Mouse (Mus musculus): ENCODE measurements around the gene Smim4.

Gene Smim4

DNA sequence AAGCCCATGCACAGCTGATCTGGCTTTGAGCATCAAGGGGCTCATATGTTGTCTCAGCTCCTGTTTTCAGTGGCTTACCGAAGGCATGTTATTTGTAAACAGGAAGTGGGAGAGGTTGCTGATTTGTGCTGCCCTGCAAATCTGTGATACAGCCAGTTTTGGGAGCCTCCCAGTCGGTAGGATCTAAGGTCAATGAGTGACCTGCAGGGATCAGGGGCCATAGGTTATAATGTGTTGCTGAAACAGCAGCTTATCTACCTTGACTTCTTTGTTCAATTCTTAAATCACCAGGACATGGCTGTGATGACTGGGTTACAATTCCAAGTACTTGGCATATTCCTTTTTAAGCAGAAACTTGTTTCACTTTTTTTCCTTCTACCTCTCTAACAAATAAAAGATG lies 13.2 kb downstream of the Smim4 start:
- DNase-seq (ENCODE audit: low spot score) = no peak

DNA sequence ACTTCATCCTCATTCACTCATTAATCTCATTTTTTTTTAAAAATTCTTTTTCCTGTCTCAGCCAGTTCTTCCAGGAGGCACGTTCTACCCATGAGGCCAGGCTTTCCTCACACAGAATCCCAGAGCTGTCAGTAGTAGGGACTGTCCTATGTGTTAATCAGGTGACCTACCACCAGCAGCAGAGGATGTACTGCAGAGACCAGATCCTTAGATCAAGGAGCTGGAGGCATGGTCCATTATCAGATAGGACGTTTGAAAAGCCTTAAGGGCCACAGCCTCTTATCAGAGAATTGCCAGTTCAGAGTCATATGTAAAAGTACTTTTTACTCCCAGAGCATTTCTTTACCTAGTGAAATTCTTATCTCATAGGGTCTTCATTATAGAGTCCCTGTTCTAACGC lies 14.7 kb downstream of the Smim4 start:
- no peak for DNase-seq (ENCODE audit: low spot score)

DNA sequence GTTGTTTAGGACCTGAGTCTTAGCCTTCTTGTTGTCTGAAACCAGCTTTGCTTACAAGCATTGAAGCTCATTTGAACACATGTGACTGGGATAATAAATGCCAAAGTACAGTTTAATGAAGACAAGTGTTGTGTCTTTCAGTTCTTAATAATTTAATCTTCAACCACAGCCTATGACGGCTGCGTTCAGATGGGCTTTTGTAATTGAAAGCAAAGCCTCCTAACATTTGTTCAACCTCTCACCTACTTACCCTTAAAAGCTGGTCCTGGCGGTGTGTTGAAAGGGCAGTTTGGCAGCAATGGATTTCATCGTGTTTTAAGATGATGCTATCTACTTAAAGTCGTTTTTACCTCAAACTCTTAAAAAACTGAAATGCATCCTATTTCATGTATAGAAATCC lies 16.6 kb downstream of the Smim4 start:
- no peak for DNase-seq (ENCODE audit: low spot score)

DNA sequence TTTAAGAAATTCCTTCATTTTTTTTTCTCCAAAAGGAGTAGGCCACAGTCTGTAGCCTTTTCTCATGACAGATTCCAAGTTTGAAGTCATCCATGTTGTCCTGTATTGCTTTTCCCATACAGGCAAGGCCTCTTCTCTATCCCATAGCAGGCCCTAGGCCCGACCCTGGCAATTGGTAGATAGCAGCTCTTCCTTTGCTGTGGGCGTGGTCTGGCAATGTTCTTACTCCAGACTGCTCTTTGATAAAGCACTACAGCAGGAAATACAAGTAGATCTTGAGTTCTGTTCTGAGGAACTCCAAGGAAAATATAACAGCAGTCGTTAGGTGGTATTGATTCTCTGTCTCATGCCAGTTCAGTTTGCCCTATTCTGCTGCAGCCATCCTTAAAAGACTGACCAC lies 18.1 kb downstream of the Smim4 start:
- DNase-seq (ENCODE audit: low spot score) = no peak

DNA sequence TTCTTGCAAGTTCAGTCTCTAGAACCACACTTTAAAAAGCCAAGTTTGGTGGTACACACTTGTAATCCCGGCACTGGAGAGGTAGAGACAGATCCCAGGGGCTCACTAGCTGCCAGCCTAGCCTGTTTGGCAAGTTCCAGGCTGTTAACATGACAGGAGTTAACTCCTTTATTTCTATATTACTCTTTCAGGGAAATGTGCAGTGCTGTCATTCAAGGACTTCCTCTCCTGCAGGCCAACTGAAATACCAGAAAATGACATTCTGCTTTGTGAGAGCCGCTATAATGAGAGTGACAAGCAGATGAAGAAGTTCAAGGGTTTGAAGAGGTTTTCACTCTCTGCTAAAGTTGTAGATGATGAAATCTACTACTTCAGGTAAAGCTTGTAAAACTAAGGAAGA lies 23.6 kb downstream of the Smim4 start:
- DNase-seq (ENCODE audit: low spot score) = no peak

DNA sequence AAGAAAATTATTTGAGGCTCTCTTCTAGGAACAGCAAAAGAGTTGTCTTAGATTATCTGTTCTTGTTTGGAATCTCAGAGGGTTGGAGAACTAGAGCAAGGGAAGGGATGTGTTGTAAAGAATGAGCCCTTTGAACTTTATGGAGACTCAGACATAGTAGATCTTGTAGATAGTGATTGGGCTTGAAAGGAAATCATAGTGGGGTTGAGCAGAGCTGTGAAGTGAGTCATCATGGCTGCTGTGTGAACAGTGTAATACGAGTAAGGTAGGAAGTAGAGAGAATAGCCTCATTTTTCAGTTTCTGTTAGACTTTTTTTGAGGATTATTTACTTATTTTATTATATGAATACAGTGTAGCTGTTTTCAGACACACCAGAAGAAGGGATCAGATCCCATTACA lies 38.8 kb downstream of the Smim4 start:
- no peak for DNase-seq (ENCODE audit: low spot score)

DNA sequence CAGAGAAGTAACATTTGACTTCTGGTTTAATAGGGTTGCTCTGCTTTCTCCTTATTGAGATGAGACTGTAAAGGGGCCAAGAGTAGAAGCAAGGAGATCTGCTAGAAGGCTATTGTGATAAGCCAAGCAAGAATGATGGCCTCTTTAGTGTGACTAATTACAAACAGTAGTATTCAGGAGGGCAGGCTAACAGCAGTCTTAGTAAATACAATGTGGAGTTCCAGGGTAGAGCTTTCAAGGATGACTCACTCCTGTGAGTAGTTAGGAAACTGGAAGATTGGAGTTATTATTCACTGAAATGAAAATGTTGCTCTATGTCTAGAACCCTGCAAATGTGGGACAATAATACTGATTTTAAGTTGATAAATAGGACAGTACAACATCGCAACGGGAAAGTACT lies 40.2 kb downstream of the Smim4 start:
- no peak for DNase-seq (ENCODE audit: low spot score)

DNA sequence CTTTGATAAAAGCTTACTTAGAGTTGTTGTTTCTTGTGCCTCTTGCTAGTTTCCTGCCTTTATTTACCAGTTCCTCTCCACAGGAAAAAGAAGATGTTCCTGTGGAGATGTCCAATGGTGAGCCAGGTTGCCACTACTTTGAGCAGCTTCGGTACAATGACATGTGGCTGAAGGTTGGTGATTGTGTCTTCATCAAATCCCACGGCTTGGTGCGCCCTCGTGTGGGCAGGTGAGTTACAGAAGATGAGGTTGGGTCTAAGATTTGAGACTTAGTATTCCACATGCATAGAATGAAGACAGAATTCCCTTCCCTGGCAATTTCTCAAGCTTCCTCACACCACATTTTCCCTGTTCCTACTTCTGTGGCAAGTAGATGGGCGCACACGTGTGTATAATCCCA lies 41.3 kb downstream of the Smim4 start:
- DNase-seq (ENCODE audit: low spot score) = no peak

DNA sequence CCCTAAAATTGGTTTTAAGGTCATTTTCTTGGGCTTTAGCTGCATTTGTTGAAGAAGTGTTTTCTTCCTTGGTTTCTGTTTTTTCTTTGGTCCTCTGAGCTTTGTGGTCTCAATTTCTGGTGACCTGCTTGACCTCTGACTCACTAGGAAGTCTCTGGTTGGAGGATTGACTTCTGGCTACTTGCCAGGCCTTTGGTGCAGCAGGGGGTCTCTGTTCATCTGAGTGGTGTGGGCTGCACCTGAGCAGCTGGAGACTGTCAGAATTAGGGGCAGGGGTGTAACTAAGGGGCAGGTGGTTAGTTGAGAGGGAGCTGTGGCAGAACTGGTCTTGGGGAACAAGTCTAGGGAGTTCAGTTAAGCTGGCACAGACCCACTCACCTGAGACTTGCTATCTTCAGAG lies 47.6 kb downstream of the Smim4 start:
- no peak for DNase-seq (ENCODE audit: low spot score)

DNA sequence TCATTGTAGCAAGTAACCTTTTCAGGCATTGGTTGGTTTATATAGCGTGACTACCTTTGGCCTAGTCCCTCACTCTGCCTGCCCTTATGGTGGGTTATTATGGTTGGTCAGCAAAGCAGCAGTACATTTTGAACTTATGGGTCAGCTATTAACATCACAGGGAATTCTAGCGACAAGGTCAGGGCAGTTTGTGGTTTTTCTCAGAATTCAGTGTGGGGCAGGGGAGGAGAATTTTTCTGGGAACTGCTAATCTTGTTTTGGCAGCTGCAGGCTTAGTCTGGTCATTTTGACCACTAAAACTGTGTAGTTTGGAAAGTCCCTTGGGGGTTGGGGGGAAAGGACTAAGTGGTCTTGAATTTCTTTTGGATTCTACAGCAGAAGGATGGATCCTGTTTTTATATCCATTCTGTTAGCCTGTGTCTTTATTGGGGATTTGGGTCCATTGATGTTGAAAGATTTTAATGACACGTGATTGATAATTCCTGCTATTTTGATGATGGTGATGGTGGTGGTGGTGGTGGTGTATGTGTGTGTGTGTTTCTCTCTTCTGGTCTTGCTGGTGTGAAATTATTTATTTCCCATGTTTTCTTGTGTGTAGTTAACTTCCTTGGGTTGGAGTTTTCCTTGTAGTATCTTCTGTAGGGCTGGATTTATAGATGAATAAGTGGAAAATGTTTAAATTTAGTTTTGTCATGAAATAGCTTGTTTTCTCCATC lies 49.3 kb downstream of the Smim4 start:
- no peak for DNase-seq (ENCODE audit: low spot score)

DNA sequence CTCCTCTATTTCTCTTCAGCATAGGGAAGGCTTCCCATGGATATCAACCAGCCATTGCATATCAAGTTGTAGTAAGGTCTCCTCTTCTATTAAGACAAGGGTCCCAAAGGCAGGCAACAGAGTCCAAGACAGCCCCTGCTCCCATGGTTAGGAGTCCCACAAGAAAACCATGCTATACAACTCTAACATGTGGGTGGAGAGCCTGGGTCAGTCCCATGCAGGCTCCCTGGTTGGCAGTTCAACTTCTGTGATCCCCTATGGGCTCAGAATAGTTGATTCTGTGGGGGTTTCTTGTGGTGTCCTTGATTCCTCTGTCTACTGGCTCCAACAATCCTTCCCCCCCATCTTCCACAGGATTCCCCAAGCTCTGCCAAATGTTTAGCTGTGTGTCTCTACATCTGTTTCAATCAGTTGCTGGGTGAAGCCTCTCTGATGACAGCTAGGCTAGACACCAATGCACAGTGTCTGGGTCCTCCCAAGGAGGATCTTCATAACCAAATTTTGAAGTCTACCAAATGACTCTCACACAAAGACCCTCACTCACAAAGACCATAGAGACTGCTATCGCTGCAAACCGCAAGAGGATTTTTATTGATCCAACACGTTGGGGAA lies 50.1 kb downstream of the Smim4 start:
- DNase-seq (ENCODE audit: low spot score) = no peak

DNA sequence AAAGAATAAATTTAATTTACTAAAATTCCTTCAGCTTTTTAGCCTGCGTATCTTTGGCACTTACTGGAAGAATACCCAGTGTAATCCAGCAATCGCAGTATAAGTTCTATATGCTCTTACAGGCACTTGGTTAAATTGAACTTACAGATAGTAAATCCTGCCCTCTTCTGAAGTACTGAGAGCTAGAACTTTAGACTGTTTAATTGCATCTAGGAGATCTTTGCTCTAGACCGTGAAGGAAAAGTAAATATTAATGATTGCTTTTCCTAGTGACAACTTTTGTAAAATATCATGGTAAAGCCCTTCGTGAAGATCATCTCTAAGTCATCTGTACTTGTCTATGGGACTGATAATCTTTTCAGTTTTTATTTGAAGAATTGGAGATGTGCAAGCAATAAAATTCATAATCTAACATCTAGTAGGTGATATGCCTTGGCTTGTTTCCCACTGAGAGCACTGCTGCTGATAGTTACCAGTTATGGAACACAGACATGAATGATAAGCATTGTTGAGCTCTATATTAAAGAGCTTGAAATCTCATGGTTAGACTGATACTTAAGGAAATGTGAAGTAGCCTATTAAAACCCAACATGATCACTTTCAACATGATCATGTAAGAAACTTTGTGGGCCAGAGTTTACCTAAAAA lies 59.5 kb downstream of the Smim4 start:
- DNase-seq (ENCODE audit: low spot score) = no peak

DNA sequence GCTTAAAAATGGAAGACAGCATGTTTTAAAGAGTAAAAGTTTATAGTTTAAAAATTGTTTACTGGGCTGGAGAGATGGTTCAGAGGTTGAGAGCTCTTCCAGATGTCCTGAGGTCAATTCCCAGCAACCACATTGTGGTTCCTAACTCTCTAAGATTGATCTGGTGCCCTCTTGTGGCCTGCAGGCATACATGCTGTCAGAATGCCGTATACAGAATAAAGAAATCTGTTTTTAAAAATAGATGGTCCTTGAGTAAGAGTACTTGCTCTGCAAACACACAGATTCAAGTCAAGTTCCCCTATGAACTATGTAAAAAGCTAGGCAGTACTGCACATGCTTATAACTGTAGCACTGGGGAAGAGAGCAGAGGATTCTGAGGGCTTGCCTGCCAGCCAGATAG lies 66.5 kb downstream of the Smim4 start:
- DNase-seq (ENCODE audit: low spot score) = no peak

DNA sequence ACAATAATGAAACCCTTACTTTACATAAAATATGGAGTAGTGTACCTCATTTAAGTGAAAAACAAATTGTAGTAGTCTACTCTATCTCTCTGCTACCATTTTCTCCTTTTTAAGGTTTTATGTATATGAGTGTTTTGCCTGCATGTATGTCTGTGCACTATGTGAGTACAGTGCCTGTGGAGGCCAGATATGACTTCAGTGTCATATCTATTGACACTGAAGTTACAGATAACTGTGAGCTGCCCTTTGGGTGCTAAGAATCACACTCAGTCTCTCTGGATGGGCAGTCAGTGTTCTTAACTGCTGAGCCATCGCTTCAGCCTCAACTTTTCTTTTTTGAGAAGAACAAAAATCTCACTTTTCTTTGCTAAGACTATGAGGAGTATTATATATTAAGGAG lies 82.9 kb downstream of the Smim4 start:
- no peak for DNase-seq (ENCODE audit: low spot score)

DNA sequence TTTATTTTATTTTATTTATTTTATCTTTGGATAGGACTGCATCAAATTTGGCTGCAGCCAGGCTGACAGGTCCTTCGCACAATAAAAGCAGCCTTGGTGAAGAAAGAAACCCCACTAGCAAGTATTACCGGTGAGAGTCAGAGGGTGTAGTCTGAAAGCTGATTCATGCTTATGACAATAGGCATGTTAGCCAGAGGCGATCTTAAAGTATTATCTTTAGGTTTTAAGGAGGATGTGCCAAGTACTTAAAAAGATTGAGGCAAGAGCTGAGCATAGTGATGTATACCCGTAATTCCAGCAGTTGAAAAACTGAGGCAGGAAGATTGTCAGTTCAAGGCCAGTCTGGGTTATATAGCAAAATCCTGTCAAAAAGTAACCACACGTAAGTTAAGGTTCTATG lies 83.5 kb downstream of the Smim4 start:
- DNase-seq (ENCODE audit: low spot score) = no peak
